Mouse (Mus musculus) CD4-positive, CD25-positive, alpha-beta regulatory T cell, adult 9 weeks (primary cell): Measurements from ENCODE around the gene Rab3d. TPM values are rescaled to one million over a fixed set of nuclear protein-coding genes. Genes with fewer than 3 reads are reported as not detected.

Experiments
- polyA plus RNA-seq: library from polyadenylated mRNA; unstranded; fragments of 100-300 nt; shearing (Covaris generic); gene quantifications from one replicate; pipeline ENCODE4 v1.2.1, GENCODE M21; 2017

Rab3d gene
- 13.6 TPM for polyA plus RNA-seq

GRCm38 (mm10) chr9:21918035-21918592, at the start of gene Rab3d:
Rab3d (minus strand) TSS chr9:21918192.

GRCm38 (mm10) chr9:21963417-21963816, 45.4 kb upstream of the Rab3d start, which contains the start of gene Epor:
Epor (minus strand) TSS chr9:21963506.

GRCm38 (mm10) chr9:21955570-21956281, 37.7 kb upstream of the Rab3d start, which contains the start of gene Swsap1:
Swsap1 (plus strand) TSS chr9:21955755.

GRCm38 (mm10) chr9:21936692-21937570, 18.9 kb upstream of the Rab3d start, which contains the start of gene Plppr2:
Plppr2 (plus strand) TSS chr9:21937033.

GRCm38 (mm10) chr9:21927208-21927753, 9.3 kb upstream of the Rab3d start, which contains the start of the genes Ccdc159 and Tmem205:
Ccdc159 (plus strand) TSS chr9:21927471.
Tmem205 (minus strand) TSS chr9:21927556.

Other genes with a start within 250 kb of the Rab3d start
- gene Ldlr, start 194.7 kb downstream of the Rab3d start, polyA plus RNA-seq = 43.4 TPM
- gene Spc24, start 157.9 kb downstream of the Rab3d start, polyA plus RNA-seq = 5.5 TPM
- gene Kank2, start 119.4 kb downstream of the Rab3d start, polyA plus RNA-seq = not detected
- gene Angptl8, start 82.7 kb downstream of the Rab3d start, polyA plus RNA-seq = not detected
- 3.3 TPM for gene Dock6, start 65.6 kb downstream of the Rab3d start, polyA plus RNA-seq
- gene Ccdc159, start 9.3 kb upstream of the Rab3d start, polyA plus RNA-seq = 0.25 TPM
- 4.0 TPM for gene Tmem205, start 9.4 kb upstream of the Rab3d start, polyA plus RNA-seq
- gene Plppr2, start 18.8 kb upstream of the Rab3d start, polyA plus RNA-seq = 1.1 TPM
- gene Swsap1, start 37.6 kb upstream of the Rab3d start, polyA plus RNA-seq = 6.5 TPM
- gene Epor, start 45.3 kb upstream of the Rab3d start, polyA plus RNA-seq = 0.51 TPM
- not detected for gene Rgl3, start 71.3 kb upstream of the Rab3d start, polyA plus RNA-seq
- not detected for gene Ccdc151, start 84.4 kb upstream of the Rab3d start, polyA plus RNA-seq
- 101 TPM for gene Prkcsh, start 84.6 kb upstream of the Rab3d start, polyA plus RNA-seq
- not detected for gene Elavl3, start 133.8 kb upstream of the Rab3d start, polyA plus RNA-seq
- not detected for gene Gm49318, start 153.1 kb upstream of the Rab3d start, polyA plus RNA-seq
- gene Zfp653, start 153.2 kb upstream of the Rab3d start, polyA plus RNA-seq = 5.5 TPM
- gene Ecsit, start 167.2 kb upstream of the Rab3d start, polyA plus RNA-seq = 58.0 TPM
- not detected for gene Cnn1, start 181.0 kb upstream of the Rab3d start, polyA plus RNA-seq
- gene Elof1, start 199.0 kb upstream of the Rab3d start, polyA plus RNA-seq = 103 TPM
- gene Acp5, start 217.5 kb upstream of the Rab3d start, polyA plus RNA-seq = 342 TPM
- gene Pigyl, start 238.7 kb upstream of the Rab3d start, polyA plus RNA-seq = 54.8 TPM